Mouse (Mus musculus) cerebellum, adult 2 months (tissue): ENCODE data around the gene Rdh9.
"Not testable (repeated sequence)": the region's sequence is repeated elsewhere in the genome, so short reads cannot be mapped to it uniquely, and the experiment has no call there.

ENCODE experiments used
- CTCF ChIP-seq: fragments of 200-500 bp; IDR thresholded peaks from 2 replicates; pipeline ENCODE4 v1.5.1; 2011; ENCODE audit warnings: low read depth, mild to moderate bottlenecking, control low read depth, low read length, moderate library complexity, borderline replicate concordance; ENCODE audit not compliant: insufficient read depth
- POLR2A ChIP-seq: fragments of 200-500 bp; IDR thresholded peaks from 2 replicates; pipeline ENCODE4 v1.6.1; 2011; ENCODE audit warnings: low read length, control low read depth, borderline replicate concordance; ENCODE audit not compliant: insufficient read depth

DNA sequence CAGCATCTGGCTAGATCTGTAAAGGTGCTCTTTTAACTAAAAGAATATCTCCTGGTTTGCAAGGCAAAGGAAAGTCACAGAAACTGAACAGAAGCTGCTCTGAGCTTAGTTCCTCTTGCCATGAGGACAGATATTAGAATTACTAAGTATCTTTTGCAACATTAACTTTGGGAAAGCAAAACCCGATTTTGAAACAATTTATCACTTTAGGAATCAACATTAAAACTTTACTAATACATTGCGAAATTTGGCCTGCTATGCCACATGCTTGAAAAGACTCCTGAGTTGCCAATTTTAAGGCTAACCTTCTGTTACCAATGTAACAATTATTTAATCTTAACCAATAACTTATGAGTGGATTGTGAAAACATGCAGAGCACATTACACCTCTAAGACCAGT lies 45.6 kb downstream of the Rdh9 start:
- TF ChIP-seq CTCF, POLR2A: not testable (repeated sequence)
